Mouse (Mus musculus) hindbrain, embryonic 15.5 days (tissue): Measurements from ENCODE around the gene Olfr874. TPM values are rescaled to one million over a fixed set of nuclear protein-coding genes. Genes with fewer than 3 reads are reported as not detected.
"Not testable (repeated sequence)": the region's sequence is repeated elsewhere in the genome, so short reads cannot be mapped to it uniquely, and the experiment has no call there.

Source experiments
- ATAC-seq: fragments of 200-750 bp; cut with Nextera tagmentation; 2 replicates; pipeline ENCODE4 v1.8.0; 2017; ENCODE audit warnings: low read depth, moderate number of reproducible peaks, moderate TSS enrichment; ENCODE audit not compliant: low FRiP score
- H3K27ac ChIP-seq: fragments of 300-500 bp; sonication (generic); replicated peaks from 2 replicates; pipeline ENCODE4 v1.5.1; 2015; ENCODE audit warnings: mild to moderate bottlenecking, inconsistent platforms
- H3K27me3 ChIP-seq: fragments of 300-500 bp; sonication (generic); 2 replicates; pipeline ENCODE4 v1.6.1; 2015; ENCODE audit warnings: control low read depth, inconsistent platforms
- H3K36me3 ChIP-seq: fragments of 300-500 bp; sonication (generic); 2 replicates; pipeline ENCODE4 v1.6.1; 2015; ENCODE audit warnings: control low read depth, inconsistent platforms
- H3K4me1 ChIP-seq: fragments of 300-500 bp; sonication (generic); replicated peaks from 2 replicates; pipeline ENCODE4 v1.6.1; 2015; ENCODE audit warnings: control low read depth, inconsistent platforms
- H3K4me2 ChIP-seq: fragments of 300-500 bp; sonication (generic); 2 replicates; pipeline ENCODE4 v1.6.1; 2015; ENCODE audit warnings: moderate library complexity, mild to moderate bottlenecking, inconsistent platforms
- H3K4me3 ChIP-seq: fragments of 300-500 bp; sonication (generic); 2 replicates; pipeline ENCODE4 v1.5.1; 2015; ENCODE audit warnings: mild to moderate bottlenecking, inconsistent platforms
- H3K9ac ChIP-seq: fragments of 300-500 bp; sonication (generic); 2 replicates; pipeline ENCODE4 v1.6.1; 2015; ENCODE audit warnings: inconsistent platforms
- H3K9me3 ChIP-seq: fragments of 300-500 bp; sonication (generic); 2 replicates; pipeline ENCODE4 v1.6.1; 2016; ENCODE audit warnings: control low read depth, inconsistent platforms
- WGBS: fragments of 180-500 bp; shearing (Covaris S2); methylation state at CpG from one replicate; pipeline ENCODE4 v1.1.7; 2015; 5-methylcytosine and 5-hydroxymethylcytosine counted together
- polyA plus RNA-seq: library from polyadenylated mRNA; unstranded; fragments of >200 nt; fragmentation: Nextera tagmentation; extraction: Ambion mirVana; gene quantifications from 2 replicates; pipeline ENCODE4 v1.2.1, GENCODE M21; 2015

The Olfr874 gene
- polyA plus RNA-seq: not detected in 2 replicates

DNA sequence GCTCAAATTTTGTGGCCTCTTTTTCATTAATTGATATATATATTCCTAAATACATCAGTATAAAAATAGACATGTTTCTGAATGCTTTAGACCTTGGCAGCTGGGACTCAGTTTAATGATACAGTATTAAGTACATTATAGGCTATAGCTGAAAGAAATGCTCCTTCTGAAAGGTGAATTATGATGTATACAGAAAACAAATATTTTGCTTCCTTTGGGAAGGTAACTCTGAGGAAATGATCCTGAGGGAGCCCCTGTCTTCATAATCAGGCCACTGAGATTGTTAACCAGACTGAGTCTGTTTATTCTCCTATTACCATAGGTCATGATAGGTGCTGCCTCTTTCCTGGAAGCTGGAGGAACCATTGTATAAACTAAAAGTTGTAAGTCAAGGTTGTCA is at the start of gene Olfr874:
Olfr874 (plus strand) TSS at position 301 of the 400 bp plus-strand sequence.
- H3K9me3 ChIP-seq: no peaks in the 10 kb centered on the region
- H3K9ac ChIP-seq: no peak within 1 kb of the TSS
- no peaks in the 10 kb centered on the region for H3K36me3 ChIP-seq
- no peak within 1 kb of the TSS for H3K4me3 ChIP-seq
- H3K27me3 ChIP-seq: no peaks in the 10 kb centered on the region
- no peak within 1 kb of the TSS for H3K27ac ChIP-seq
- H3K4me2 ChIP-seq: no peak within 1 kb of the TSS
- H3K4me1 ChIP-seq: no peaks in the 10 kb centered on the region
- no peak for ATAC-seq

DNA sequence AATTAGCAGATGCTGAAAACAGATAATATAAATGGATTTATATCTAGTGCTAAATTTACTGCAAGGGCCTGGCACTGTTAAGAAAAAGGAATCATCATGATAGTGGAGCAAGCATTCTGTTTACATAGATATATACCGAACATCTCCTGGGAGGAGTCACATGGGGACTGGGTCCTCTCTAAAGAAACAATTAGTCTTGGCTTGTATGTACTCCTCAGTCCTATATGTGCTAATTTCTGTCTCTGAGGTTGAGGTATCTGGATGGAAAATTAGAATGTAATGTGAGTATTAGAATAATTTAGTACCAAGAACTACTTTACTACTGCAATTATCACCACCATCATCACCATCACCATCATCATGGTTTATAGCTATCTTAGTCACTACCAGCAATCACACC is 28.8 kb upstream of the Olfr874 start, which contains the start of gene Olfr160:
Olfr160 (minus strand) TSS at position 101 of the 400 bp plus-strand sequence.
- Histone ChIP-seq H3K27me3 (no peaks in the 10 kb centered on the region), H3K4me1 (no peaks in the 10 kb centered on the region), H3K9me3 (no peaks in the 10 kb centered on the region), H3K4me2 (no peak within 1 kb of the TSS), H3K36me3 (no peaks in the 10 kb centered on the region), H3K4me3 (no peak within 1 kb of the TSS), H3K27ac (no peak within 1 kb of the TSS), H3K9ac (no peak within 1 kb of the TSS)
- no peak for ATAC-seq
- WGBS: 100% methylated on average over 1 of the region's 1 CpGs

DNA sequence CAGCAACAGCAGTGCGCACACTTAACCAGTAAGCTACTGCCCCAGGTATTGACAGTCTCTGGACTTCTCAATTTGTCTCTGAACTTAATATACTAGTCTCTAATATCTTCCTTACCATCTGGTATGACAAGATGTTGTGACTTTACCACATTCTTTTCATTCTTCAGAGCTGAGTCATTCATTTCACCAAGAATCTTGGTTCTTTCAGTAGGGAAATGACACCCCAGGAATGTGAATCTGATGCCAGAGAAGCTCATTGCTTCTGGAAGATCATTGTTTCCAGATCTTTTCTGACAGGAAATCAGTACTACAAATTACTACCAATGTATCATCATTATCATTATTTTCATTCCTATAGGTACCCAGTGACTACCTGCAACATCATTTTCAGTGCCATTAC is 10.6 kb upstream of the Olfr874 start:
- Histone ChIP-seq H3K36me3 (no peaks in the 10 kb centered on the region), H3K27me3 (no peaks in the 10 kb centered on the region), H3K9me3 (no peaks in the 10 kb centered on the region), H3K4me3 (no peak overlapping the region), H3K9ac (no peak overlapping the region), H3K4me1 (no peaks in the 10 kb centered on the region), H3K4me2 (no peak overlapping the region), H3K27ac (no peak overlapping the region)
- ATAC-seq: no peak
- WGBS: 97% methylated on average over 1 of the region's 1 CpGs

DNA sequence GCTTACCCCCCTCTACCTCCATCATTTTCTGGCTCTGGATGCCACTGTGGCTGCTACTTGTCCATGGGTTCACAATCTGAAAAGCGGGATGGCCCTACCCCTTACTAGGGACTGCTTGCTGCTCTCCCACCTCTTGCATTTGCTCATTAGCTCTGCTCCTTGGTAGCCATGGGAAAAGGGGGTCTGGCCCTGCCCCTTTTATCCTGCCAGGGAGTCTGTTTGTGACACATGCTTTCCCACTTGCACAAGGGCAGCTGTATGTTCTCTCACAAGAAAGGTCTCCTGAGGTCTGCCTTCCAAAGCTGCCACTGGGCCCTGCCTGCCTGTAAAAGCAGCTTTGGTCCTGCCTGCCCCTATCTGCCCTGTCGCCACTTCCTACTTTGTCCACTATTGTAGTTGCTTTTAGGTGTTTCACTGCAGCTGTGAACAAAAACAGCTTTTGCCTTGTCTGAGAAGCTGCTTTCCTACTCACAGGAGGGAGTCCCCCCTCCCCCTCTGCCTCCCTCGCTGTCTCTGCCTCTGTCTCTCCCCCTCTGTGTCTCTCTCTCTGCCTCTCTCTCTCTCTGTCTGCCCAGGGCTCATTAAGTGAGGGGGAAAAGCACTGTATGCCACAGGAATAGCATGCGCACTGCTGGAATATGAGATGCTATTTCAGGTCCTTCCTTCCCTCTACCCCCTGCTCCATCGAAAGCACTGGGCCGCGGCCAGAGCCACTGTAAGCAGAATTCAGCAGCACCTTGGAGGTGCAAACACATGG is 5.6 kb downstream of the Olfr874 start:
- Histone ChIP-seq H3K4me1 (peaks cover 8% of the 10 kb centered on the region; the same call in 1 of the 2 replicates), H3K27ac (no peak overlapping the region), H3K36me3 (no peaks in the 10 kb centered on the region), H3K9me3 (no peaks in the 10 kb centered on the region), H3K4me3 (no peak overlapping the region), H3K9ac (no peak overlapping the region), H3K4me2 (no peak overlapping the region), H3K27me3 (no peaks in the 10 kb centered on the region)
- ATAC-seq: peak; percentile 71
- 34% methylated on average over 7 of the region's 7 CpGs for WGBS

DNA sequence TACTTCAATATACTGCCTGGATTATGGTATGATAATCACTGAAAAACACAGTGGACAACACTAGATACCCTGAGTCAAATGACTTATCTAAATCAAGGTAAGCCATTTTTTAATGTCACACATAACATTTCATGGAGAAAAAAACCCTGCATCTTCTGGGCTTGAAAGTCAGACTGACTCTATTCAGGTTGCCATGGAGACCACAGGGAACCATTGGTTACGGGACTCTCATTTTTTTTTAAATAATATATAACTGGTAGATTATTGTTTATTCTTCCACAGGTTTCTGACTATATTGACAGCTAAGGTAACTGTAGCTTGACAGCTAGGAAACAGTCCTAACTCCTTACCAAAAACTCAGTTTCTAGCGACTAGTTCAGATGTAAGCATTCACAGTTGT is 6.6 kb downstream of the Olfr874 start:
- Histone ChIP-seq H3K4me1 (peaks cover 8% of the 10 kb centered on the region; the same call in 1 of the 2 replicates), H3K27ac (no peak overlapping the region), H3K36me3 (no peaks in the 10 kb centered on the region), H3K4me2 (no peak overlapping the region), H3K9ac (no peak overlapping the region), H3K4me3 (no peak overlapping the region), H3K27me3 (no peaks in the 10 kb centered on the region), H3K9me3 (no peaks in the 10 kb centered on the region)
- ATAC-seq: no peak
- 55% methylated on average over 2 of the region's 2 CpGs for WGBS

GRCm38 (mm10) chr9:37752006-37752405 is 7.1 kb downstream of the Olfr874 start:
- Histone ChIP-seq H3K9me3 (no peaks in the 10 kb centered on the region), H3K9ac (no peak overlapping the region), H3K4me3 (no peak overlapping the region), H3K36me3 (no peaks in the 10 kb centered on the region), H3K27me3 (no peaks in the 10 kb centered on the region), H3K4me2 (no peak overlapping the region), H3K27ac (no peak overlapping the region), H3K4me1 (peaks cover 8% of the 10 kb centered on the region; the same call in 1 of the 2 replicates)
- no peak for ATAC-seq
- 74% methylated on average over 4 of the region's 4 CpGs for WGBS

DNA sequence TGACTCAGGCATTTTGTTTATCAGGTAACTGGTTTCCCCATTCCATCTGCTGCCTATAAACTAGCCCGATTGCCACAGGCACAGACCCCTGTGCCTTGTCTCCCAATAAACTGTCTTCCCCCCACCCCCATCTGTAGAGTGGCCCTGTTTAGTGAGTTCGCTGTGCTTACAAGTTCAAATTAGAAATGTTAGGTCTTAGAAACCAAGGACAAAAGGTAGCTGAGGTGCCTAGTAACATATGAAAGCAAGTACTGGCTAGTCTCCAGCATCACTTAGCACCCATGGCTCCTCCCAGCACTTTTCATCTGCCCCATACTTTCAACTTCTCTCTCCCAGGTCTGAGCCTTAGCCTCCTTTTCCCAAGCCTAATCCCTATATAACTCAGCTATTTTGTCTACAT is 16.8 kb downstream of the Olfr874 start:
- no peak overlapping the region for H3K4me3 ChIP-seq
- H3K4me2 ChIP-seq: no peak overlapping the region
- no peaks in the 10 kb centered on the region for H3K4me1 ChIP-seq
- no peaks in the 10 kb centered on the region for H3K36me3 ChIP-seq
- no peak overlapping the region for H3K9ac ChIP-seq
- no peak for ATAC-seq
- H3K27ac ChIP-seq: no peak overlapping the region
- H3K9me3 ChIP-seq: no peaks in the 10 kb centered on the region
- WGBS: 71% methylated on average over 2 of the region's 2 CpGs
- no peaks in the 10 kb centered on the region for H3K27me3 ChIP-seq

DNA sequence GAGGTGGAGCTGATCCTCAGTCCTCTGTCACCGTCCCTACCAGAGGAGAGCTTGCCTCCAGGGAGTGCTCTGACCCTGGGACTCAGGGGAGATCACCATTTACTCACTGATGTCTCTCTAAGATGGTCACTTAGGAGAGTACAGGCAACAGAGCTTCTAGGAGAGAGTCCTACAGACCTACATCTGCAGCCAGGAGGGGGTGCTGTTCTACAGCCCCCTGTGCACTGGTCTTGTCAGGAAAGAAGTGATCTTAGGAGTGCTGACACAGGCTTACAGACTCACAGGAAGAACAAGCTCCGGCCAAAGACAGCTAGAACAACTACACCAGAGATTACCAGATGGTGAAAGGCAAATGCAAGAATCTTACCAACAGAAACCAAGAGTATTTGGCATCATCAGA is 17.6 kb downstream of the Olfr874 start:
- Histone ChIP-seq H3K27ac (no peak overlapping the region), H3K27me3 (no peaks in the 10 kb centered on the region), H3K4me1 (no peaks in the 10 kb centered on the region), H3K9me3 (no peaks in the 10 kb centered on the region), H3K9ac (no peak overlapping the region), H3K36me3 (no peaks in the 10 kb centered on the region), H3K4me2 (no peak overlapping the region), H3K4me3 (no peak overlapping the region)
- ATAC-seq: no peak
- 66% methylated on average over 2 of the region's 2 CpGs for whole genome bisulfite sequencing

- H3K9ac ChIP-seq: no peak overlapping the region
- H3K4me1 ChIP-seq: no peaks in the 10 kb centered on the region
- WGBS: 77% methylated on average over 2 of the region's 2 CpGs
- no peak for ATAC-seq
- no peak overlapping the region for H3K27ac ChIP-seq
- no peaks in the 10 kb centered on the region for H3K36me3 ChIP-seq
- H3K4me3 ChIP-seq: no peak overlapping the region
- H3K27me3 ChIP-seq: no peaks in the 10 kb centered on the region
- no peaks in the 10 kb centered on the region for H3K9me3 ChIP-seq
- H3K4me2 ChIP-seq: no peak overlapping the region
Observed at GRCm38 (mm10) chr9:37770661-37771060, 25.8 kb downstream of the Olfr874 start.

DNA sequence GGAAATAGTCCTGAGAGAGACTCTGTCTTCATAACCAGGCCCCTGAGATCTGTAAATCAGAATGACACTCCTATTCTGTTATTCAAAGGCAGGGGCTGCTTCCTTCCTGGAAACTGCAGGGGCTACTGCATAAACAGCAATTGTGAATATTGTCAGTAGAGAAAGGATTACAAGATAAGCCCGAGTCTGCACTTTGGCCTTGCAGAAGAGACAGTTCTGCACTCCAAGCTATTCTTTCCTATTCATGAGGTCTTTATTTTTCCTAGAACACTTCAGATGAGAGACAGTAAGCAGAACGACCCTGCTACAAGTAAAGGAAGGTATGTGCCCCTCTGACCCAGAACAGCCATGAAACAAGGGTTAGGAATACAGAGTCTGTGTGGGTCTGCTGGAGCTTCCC is 26.9 kb downstream of the Olfr874 start, which contains the start of gene Olfr875:
Olfr875 (plus strand) TSS at position 99 of the 400 bp plus-strand sequence.
- Histone ChIP-seq H3K4me2 (no peak within 1 kb of the TSS), H3K27me3 (no peaks in the 10 kb centered on the region), H3K9me3 (no peaks in the 10 kb centered on the region), H3K27ac (no peak within 1 kb of the TSS), H3K36me3 (no peaks in the 10 kb centered on the region), H3K9ac (no peak within 1 kb of the TSS), H3K4me1 (no peaks in the 10 kb centered on the region), H3K4me3 (no peak within 1 kb of the TSS)
- WGBS: 32% methylated on average over 2 of the region's 2 CpGs
- no peak for ATAC-seq

DNA sequence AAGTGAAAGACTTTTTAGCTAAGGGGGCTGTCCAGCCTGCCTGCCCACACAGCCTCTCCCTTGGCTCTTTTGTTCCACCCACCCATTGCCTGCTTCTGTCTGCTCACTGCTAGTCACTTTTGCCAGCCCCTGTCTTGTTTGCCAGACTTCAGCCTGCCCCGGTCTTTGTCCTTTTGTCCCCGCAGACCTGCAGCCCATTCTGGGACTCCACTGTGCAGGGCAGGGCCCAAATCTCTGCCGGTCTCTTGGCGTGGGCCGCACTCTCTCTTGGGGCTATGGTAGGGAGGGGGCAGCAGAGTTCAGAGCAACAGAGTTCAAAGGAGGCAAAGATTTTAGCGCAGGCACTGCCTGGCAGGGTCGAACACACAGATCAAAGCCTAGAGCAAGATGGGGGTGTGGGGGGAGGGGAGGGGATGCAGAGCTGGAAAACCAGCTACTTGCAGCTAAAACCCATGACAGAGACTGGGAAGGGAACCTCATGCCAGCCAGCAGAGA is 37.9 kb downstream of the Olfr874 start:
- peak overlapping the region; percentile 30 for H3K4me3 ChIP-seq
- peak overlapping the region; percentile 63 for H3K4me2 ChIP-seq
- peak overlapping the region; percentile 77 for H3K27ac ChIP-seq
- ATAC-seq: peak; percentile 94
- H3K36me3 ChIP-seq: no peaks in the 10 kb centered on the region
- peaks cover 10% of the 10 kb centered on the region for H3K4me1 ChIP-seq
- 2% methylated on average over 7 of the region's 7 CpGs for WGBS
- H3K9ac ChIP-seq: peak overlapping the region; percentile 29
- H3K27me3 ChIP-seq: no peaks in the 10 kb centered on the region
- H3K9me3 ChIP-seq: no peaks in the 10 kb centered on the region

GRCm38 (mm10) chr9:37783394-37784387 is 38.8 kb downstream of the Olfr874 start:
- not testable (repeated sequence) for H3K27me3 ChIP-seq, H3K36me3 ChIP-seq, H3K4me1 ChIP-seq, H3K9me3 ChIP-seq, H3K27ac ChIP-seq
- 0 out of 2 replicates have a peak overlapping the region, but pooled peaks have one; percentile 30 for H3K4me3 ChIP-seq
- peak overlapping the region; percentile 63 for H3K4me2 ChIP-seq
- 52% methylated on average over 11 of the region's 15 CpGs for WGBS
- H3K9ac ChIP-seq: peak overlapping the region; percentile 29; the same call in 1 of the 2 replicates
- peak; percentile 67 for ATAC-seq
